Mouse (Mus musculus): ENCODE results near the gene Dscaml1. TPM values are rescaled to one million over a fixed set of nuclear protein-coding genes. Genes with fewer than 3 reads are reported as not detected.

Dscaml1 gene
- polyA plus RNA-seq, 1 experiment, result not detected

GRCm38 (mm10) chr9:45406808-45407207, 19.6 kb upstream of the Dscaml1 start:
- TF ChIP-seq GATA1 (IDR thresholded peaks at IDR 0.05; ENCODE audit: low read length), result no peak

- no peak for TF ChIP-seq GATA1 (IDR thresholded peaks at IDR 0.05; ENCODE audit: low read length)
Measured at GRCm38 (mm10) chr9:45407706-45408675, 18.4 kb upstream of the Dscaml1 start.

GRCm38 (mm10) chr9:45410193-45410592, 16.2 kb upstream of the Dscaml1 start:
- no peak for TF ChIP-seq GATA1 (IDR thresholded peaks at IDR 0.05; ENCODE audit: low read length)

- TF ChIP-seq GATA1 (IDR thresholded peaks at IDR 0.05; ENCODE audit: low read length), result no peak
Measured at GRCm38 (mm10) chr9:45410614-45411013, 15.8 kb upstream of the Dscaml1 start.

GRCm38 (mm10) chr9:45411111-45411510, 15.3 kb upstream of the Dscaml1 start:
- TF ChIP-seq GATA1 (IDR thresholded peaks at IDR 0.05; ENCODE audit: low read length), result no peak

- no peak for TF ChIP-seq GATA1 (IDR thresholded peaks at IDR 0.05; ENCODE audit: low read length)
Measured at GRCm38 (mm10) chr9:45411803-45412202, 14.6 kb upstream of the Dscaml1 start.

GRCm38 (mm10) chr9:45412287-45412686, 14.1 kb upstream of the Dscaml1 start:
- no peak for TF ChIP-seq GATA1 (IDR thresholded peaks at IDR 0.05; ENCODE audit: low read length)

- TF ChIP-seq GATA1 (IDR thresholded peaks at IDR 0.05; ENCODE audit: low read length), result no peak
Measured at GRCm38 (mm10) chr9:45412700-45413477, 13.5 kb upstream of the Dscaml1 start.

- no peak for TF ChIP-seq GATA1 (IDR thresholded peaks at IDR 0.05; ENCODE audit: low read length)
Measured at GRCm38 (mm10) chr9:45413478-45414140, 12.8 kb upstream of the Dscaml1 start.

GRCm38 (mm10) chr9:45415912-45416311, 10.5 kb upstream of the Dscaml1 start:
- no peak for TF ChIP-seq GATA1 (IDR thresholded peaks at IDR 0.05; ENCODE audit: low read length)

GRCm38 (mm10) chr9:45417245-45417644, 9.2 kb upstream of the Dscaml1 start:
- no peak for TF ChIP-seq GATA1 (IDR thresholded peaks at IDR 0.05; ENCODE audit: low read length)

- no peak for TF ChIP-seq GATA1 (IDR thresholded peaks at IDR 0.05; ENCODE audit: low read length)
Measured at GRCm38 (mm10) chr9:45418252-45418651, 8.2 kb upstream of the Dscaml1 start.

GRCm38 (mm10) chr9:45421209-45421608, 5.2 kb upstream of the Dscaml1 start:
- TF ChIP-seq GATA1 (IDR thresholded peaks at IDR 0.05; ENCODE audit: low read length), result no peak

- TF ChIP-seq GATA1 (IDR thresholded peaks at IDR 0.05; ENCODE audit: low read length), result no peak
Measured at GRCm38 (mm10) chr9:45422761-45423298, 3.6 kb upstream of the Dscaml1 start.

GRCm38 (mm10) chr9:45429392-45429791, 3.0 kb downstream of the Dscaml1 start:
- no peak for TF ChIP-seq GATA1 (IDR thresholded peaks at IDR 0.05; ENCODE audit: low read length)
